ENCODE assay signal across 8 mouse cellular contexts in genomic region chr7:79792635-79793421, GRCm38 (mm10). TPM values are rescaled to one million over a fixed set of nuclear protein-coding genes. Genes with fewer than 3 reads are reported as not detected.
A peak's percentile ranks its signal among the peaks of the same experiment; 100 is the strongest.
DNase-seq lines count a peak whose midpoint lies in the region; ATAC-seq and TF ChIP-seq lines count a peak whose summit lies in the region.

No protein-coding gene starts in this region.

- H3K27me3 ChIP-seq in heart, embryonic 10.5 days (ENCODE audit: insufficient read depth, poor library complexity, severe bottlenecking) = peaks cover 79% of the 10 kb centered on the region
- peaks cover 25% of the 10 kb centered on the region for H3K27me3 ChIP-seq in kidney, postnatal 0 days (ENCODE audit: insufficient read depth, low read length)
- H3K27me3 ChIP-seq in stomach, postnatal 0 days (ENCODE audit: control insufficient read depth, insufficient read depth, low read length) = 0 out of 2 replicates have a peak, but pooled peaks cover 12% of the 10 kb centered on the region

- H3K4me1 ChIP-seq in heart, embryonic 10.5 days = peaks cover 36% of the 10 kb centered on the region
- peaks cover 12% of the 10 kb centered on the region for H3K4me1 ChIP-seq in kidney, postnatal 0 days (replicated peaks; ENCODE audit: insufficient read depth, low read length)
- peaks cover 6% of the 10 kb centered on the region; the same call in 1 of the 2 replicates for H3K4me1 ChIP-seq in stomach, postnatal 0 days (replicated peaks; ENCODE audit: control insufficient read depth, insufficient read depth)

- 1% methylated on average over 80 of the region's 80 CpGs for WGBS in heart, embryonic 10.5 days
- WGBS in kidney, postnatal 0 days = under 1% methylated on average over 80 of the region's 80 CpGs
- WGBS in stomach, postnatal 0 days = under 1% methylated on average over 79 of the region's 80 CpGs

- DNase-seq in adrenal gland, adult (ENCODE audit: inconsistent age in 2 of 2, low spot score in 1 of 2) = peak; percentile 44 to 80
- DNase-seq in adrenal gland, adult 8-10 months = no peak
- DNase-seq in spleen, postnatal 4 days (ENCODE audit: low spot score in 2 of 2) = peak; percentile 22 to 68
- DNase-seq in spleen, adult 18-20 months = no peak
- no peak for DNase-seq in heart, embryonic 10.5 days (ENCODE audit: low spot score)
- peak; percentile 32 for DNase-seq in kidney, postnatal 0 days (ENCODE audit: low spot score)
- peak; percentile 46 to 47 for DNase-seq in lung, postnatal 4 days
- DNase-seq in stomach, postnatal 0 days (ENCODE audit: low spot score) = peak; percentile 48

- peak overlapping the region; percentile 62 for H3K4me3 ChIP-seq in heart, embryonic 10.5 days
- H3K4me3 ChIP-seq in kidney, postnatal 0 days (replicated peaks; ENCODE audit: low read depth, low read length) = peak overlapping the region; percentile 37
- peak overlapping the region; percentile 46 for H3K4me3 ChIP-seq in stomach, postnatal 0 days (ENCODE audit: low read depth, low read length)

- H3K36me3 ChIP-seq in heart, embryonic 10.5 days = no peaks in the 10 kb centered on the region
- no peaks in the 10 kb centered on the region for H3K36me3 ChIP-seq in kidney, postnatal 0 days (ENCODE audit: insufficient read depth, low read length)
- H3K36me3 ChIP-seq in stomach, postnatal 0 days (ENCODE audit: control insufficient read depth, insufficient read depth, low read length) = no peaks in the 10 kb centered on the region

- TF ChIP-seq CTCF in kidney, postnatal 0 days (IDR thresholded peaks at IDR 0.05; ENCODE audit: low read depth) = peak; percentile 63
- peak; percentile 71 for TF ChIP-seq CTCF in stomach, postnatal 0 days (IDR thresholded peaks at IDR 0.05; ENCODE audit: low read depth)

- H3K4me2 ChIP-seq in kidney, postnatal 0 days (ENCODE audit: low read length) = peak overlapping the region; percentile 65
- peak overlapping the region; percentile 62 for H3K4me2 ChIP-seq in stomach, postnatal 0 days (replicated peaks; ENCODE audit: low read depth)

- H3K9me3 ChIP-seq in heart, embryonic 10.5 days = no peaks in the 10 kb centered on the region
- H3K9me3 ChIP-seq in kidney, postnatal 0 days (replicated peaks; ENCODE audit: low read length) = no peaks in the 10 kb centered on the region
- H3K9me3 ChIP-seq in stomach, postnatal 0 days (ENCODE audit: control insufficient read depth, low read length) = no peaks in the 10 kb centered on the region

- no peak for TF ChIP-seq EP300 in stomach, postnatal 0 days (optimal IDR thresholded peaks at IDR 0.05)

- H3K27ac ChIP-seq in heart, embryonic 10.5 days = peak overlapping the region; percentile 82
- no peak overlapping the region for H3K27ac ChIP-seq in kidney, postnatal 0 days
- H3K27ac ChIP-seq in stomach, postnatal 0 days (replicated peaks) = no peak overlapping the region

- ATAC-seq in kidney, postnatal 0 days (replicated peaks; ENCODE audit: low FRiP score, low read depth) = peak; percentile 65
- peak; percentile 54 for ATAC-seq in stomach, postnatal 0 days (ENCODE audit: low FRiP score, low TSS enrichment)

- H3K9ac ChIP-seq in kidney, postnatal 0 days (ENCODE audit: low read depth, low read length) = peak overlapping the region; percentile 51
- peak overlapping the region; percentile 47 for H3K9ac ChIP-seq in stomach, postnatal 0 days (ENCODE audit: low read length)

RNA-seq across cellular contexts. Expression of gene Mesp1, which starts 0.8 kb away (rescaled TPM):
- total RNA-seq in adrenal gland, adult 8-10 months (2022) = not detected
- polyA plus RNA-seq in heart, embryonic 10.5 days (2016; fragmentation: Nextera tagmentation; extraction: Ambion mirVana) = 0.16 and 0.30 TPM in 2 replicates
- polyA plus RNA-seq in kidney, postnatal 0 days (2015; fragmentation: Nextera tagmentation; extraction: Ambion mirVana) = 0.09 TPM in 1 of 2 replicates, not detected in the other
- not detected in 2 replicates for polyA plus RNA-seq in stomach, postnatal 0 days (2015; fragmentation: Nextera tagmentation; extraction: Ambion mirVana)

RNA-seq across cellular contexts. Expression of gene Mesp2, which starts 17.7 kb away (rescaled TPM):
- 1 to 10 TPM in 1 of 4 experiments, under 1 TPM in 3; 0.41 to 1.5 (median 0.62) TPM for total RNA-seq in adrenal gland, adult 8-10 months (2022)
- polyA plus RNA-seq in heart, embryonic 10.5 days (2016; fragmentation: Nextera tagmentation; extraction: Ambion mirVana) = 0.21 and 0.48 TPM in 2 replicates
- 0.45 and 0.48 TPM in 2 replicates for polyA plus RNA-seq in kidney, postnatal 0 days (2015; fragmentation: Nextera tagmentation; extraction: Ambion mirVana)
- polyA plus RNA-seq in stomach, postnatal 0 days (2015; fragmentation: Nextera tagmentation; extraction: Ambion mirVana) = 1.5 and 2.5 TPM in 2 replicates

RNA-seq across cellular contexts. Expression of gene Wdr93, which starts 49.9 kb away (rescaled TPM):
- 1 to 10 TPM in 3 of 4 experiments, under 1 TPM in 1; 0.99 to 1.6 (median 1.3) TPM for total RNA-seq in adrenal gland, adult 8-10 months (2022)
- polyA plus RNA-seq in heart, embryonic 10.5 days (2016; fragmentation: Nextera tagmentation; extraction: Ambion mirVana) = 4.7 and 10.0 TPM in 2 replicates
- 0.26 and 0.41 TPM in 2 replicates for polyA plus RNA-seq in kidney, postnatal 0 days (2015; fragmentation: Nextera tagmentation; extraction: Ambion mirVana)
- polyA plus RNA-seq in stomach, postnatal 0 days (2015; fragmentation: Nextera tagmentation; extraction: Ambion mirVana) = 0.04 TPM in 1 of 2 replicates, not detected in the other

RNA-seq across cellular contexts. Expression of gene Pex11a, which starts 49.9 kb away (rescaled TPM):
- 10 to 100 TPM; 52.5 to 60.1 (median 54.5) TPM for total RNA-seq in adrenal gland, adult 8-10 months (2022)
- 5.7 and 8.8 TPM in 2 replicates for polyA plus RNA-seq in heart, embryonic 10.5 days (2016; fragmentation: Nextera tagmentation; extraction: Ambion mirVana)
- 21.2 and 22.0 TPM in 2 replicates for polyA plus RNA-seq in kidney, postnatal 0 days (2015; fragmentation: Nextera tagmentation; extraction: Ambion mirVana)
- 10.3 and 11.5 TPM in 2 replicates for polyA plus RNA-seq in stomach, postnatal 0 days (2015; fragmentation: Nextera tagmentation; extraction: Ambion mirVana)

Comparison
In these comparisons a context has a peak if more than half of its experiments do, and no peak if none do; other contexts are left out.
1. DNase-seq: peak in adrenal gland, adult (2 of 2), spleen, postnatal 4 days (2 of 2), kidney, postnatal 0 days (single experiment), lung, postnatal 4 days (2 of 2) and stomach, postnatal 0 days (single experiment); none in adrenal gland, adult 8-10 months (single experiment), spleen, adult 18-20 months (0 of 2) and heart, embryonic 10.5 days (single experiment).
2. Peak in every context shown above with its lines, with median percentiles within 50 percentile points of each other: H3K4me3 ChIP-seq.